Mouse (Mus musculus): ENCODE measurements at regions not wholly inside any gene's neighbourhood (a gene's known extent, or its start where the extent isn't known, plus 50 kb on each side); places are given as distances from the start of the nearest gene placed in this dataset.

- in situ Hi-C loops (cut with MboI, MseI): no loop called here
Measured at GRCm38 (mm10) chr15:50005142-50005541, 3879.6 kb upstream of the Gm7489 start.

GRCm38 (mm10) chr15:50046653-50047052, 3838.1 kb upstream of the Gm7489 start:
- in situ Hi-C loops (cut with MboI, MseI): no loop called here

GRCm38 (mm10) chr15:50053468-50053867, 3831.2 kb upstream of the Gm7489 start:
- in situ Hi-C loops (cut with MboI, MseI): loop anchor here (10.0 kb wide), 1 partner anchor 861 kb away; no protein-coding TSS in a partner anchor

GRCm38 (mm10) chr15:50053892-50054291, 3830.8 kb upstream of the Gm7489 start:
- in situ Hi-C loops (cut with MboI, MseI): loop anchor here (10.0 kb wide), 1 partner anchor 861 kb away; no protein-coding TSS in a partner anchor

GRCm38 (mm10) chr15:50078246-50078645, 3806.5 kb upstream of the Gm7489 start:
- in situ Hi-C loops (cut with MboI, MseI): no loop called here

- in situ Hi-C loops (cut with MboI, MseI): no loop called here
Measured at GRCm38 (mm10) chr15:50082428-50082827, 3802.3 kb upstream of the Gm7489 start.

GRCm38 (mm10) chr15:50102596-50103277, 3782.0 kb upstream of the Gm7489 start:
- in situ Hi-C loops (cut with MboI, MseI): no loop called here

- in situ Hi-C loops (cut with MboI, MseI): no loop called here
Measured at GRCm38 (mm10) chr15:50108913-50109312, 3775.8 kb upstream of the Gm7489 start.

- in situ Hi-C loops (cut with MboI, MseI): loop anchor here (10.0 kb wide), 1 partner anchor 59 kb away; no protein-coding TSS in a partner anchor
Measured at GRCm38 (mm10) chr15:50153863-50154262, 3730.8 kb upstream of the Gm7489 start.

- in situ Hi-C loops (cut with MboI, MseI): no loop called here
Measured at GRCm38 (mm10) chr15:50172276-50172772, 3712.4 kb upstream of the Gm7489 start.

GRCm38 (mm10) chr15:50183185-50183584, 3701.5 kb upstream of the Gm7489 start:
- in situ Hi-C loops (cut with MboI, MseI): no loop called here

All from T-helper 2 cell (primary cell).